13 mouse cellular contexts compared by ENCODE assay signal in the genomic region with DNA sequence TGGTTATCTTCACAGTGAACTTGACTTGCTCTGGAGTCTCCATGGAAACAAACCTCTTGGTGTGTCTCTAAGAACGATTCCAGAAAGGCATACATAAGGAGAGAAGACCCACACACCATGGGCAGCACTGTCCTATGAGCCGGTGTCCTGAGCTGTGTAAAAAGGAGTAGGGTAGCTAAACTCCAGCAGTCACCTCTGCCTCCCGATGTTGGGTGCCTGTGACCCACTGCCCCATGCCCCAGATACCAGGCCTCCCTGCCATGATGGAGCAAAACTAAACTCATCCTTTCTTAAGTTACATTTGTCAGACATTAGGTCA.
DNase-seq lines count a peak whose midpoint lies in the region; ATAC-seq and TF ChIP-seq lines count a peak whose summit lies in the region.
"Had no signal": no experiment of that assay in that cellular context is flagged by ENCODE, and none has a peak within 500 bp of the region (broad histone marks: within the 10 kb centered on the region; RNA-seq: fewer than 3 reads in every experiment).

No protein-coding gene starts in this region.

- H3K4me2 ChIP-seq in forebrain, embryonic 11.5 days (ENCODE audit: low read depth, low read length, severe bottlenecking): no peak overlapping the region
- H3K4me2 ChIP-seq in forebrain, embryonic 12.5 days: no peak overlapping the region
- H3K4me2 ChIP-seq in hindbrain, embryonic 15.5 days: 0 out of 2 replicates have a peak overlapping the region, but pooled peaks have one; percentile 19
- no peak overlapping the region for H3K4me2 ChIP-seq in midbrain, postnatal 0 days (ENCODE audit: low read depth, low read length, poor library complexity, severe bottlenecking)
- no peak overlapping the region for H3K4me2 ChIP-seq in heart, embryonic 11.5 days
- H3K4me2 ChIP-seq: kidney, embryonic 15.5 days had no signal

- peaks cover 43% of the 10 kb centered on the region for H3K4me1 ChIP-seq in forebrain, embryonic 10.5 days
- peaks cover 2% of the 10 kb centered on the region; the same call in 1 of the 2 replicates for H3K4me1 ChIP-seq in forebrain, embryonic 11.5 days (replicated peaks; ENCODE audit: control insufficient read depth, insufficient read depth, low read length)
- H3K4me1 ChIP-seq in forebrain, embryonic 12.5 days: peaks cover 24% of the 10 kb centered on the region
- H3K4me1 ChIP-seq in hindbrain, embryonic 15.5 days (replicated peaks): peaks cover 30% of the 10 kb centered on the region
- no peaks in the 10 kb centered on the region; the same call in 1 of the 2 replicates for H3K4me1 ChIP-seq in midbrain, postnatal 0 days (ENCODE audit: insufficient read depth, low read length)
- H3K4me1 ChIP-seq in heart, embryonic 11.5 days (ENCODE audit: control insufficient read depth, insufficient read depth, low read length): no peaks in the 10 kb centered on the region

- H3K27me3 ChIP-seq in forebrain, embryonic 10.5 days (ENCODE audit: poor library complexity, severe bottlenecking): no peaks in the 10 kb centered on the region
- no peaks in the 10 kb centered on the region for H3K27me3 ChIP-seq in forebrain, embryonic 11.5 days (ENCODE audit: control insufficient read depth, insufficient read depth, low read length)
- no peaks in the 10 kb centered on the region for H3K27me3 ChIP-seq in forebrain, embryonic 12.5 days
- no peaks in the 10 kb centered on the region for H3K27me3 ChIP-seq in hindbrain, embryonic 15.5 days
- no peaks in the 10 kb centered on the region for H3K27me3 ChIP-seq in midbrain, postnatal 0 days (ENCODE audit: insufficient read depth, low read length)
- no peaks in the 10 kb centered on the region for H3K27me3 ChIP-seq in heart, embryonic 11.5 days (ENCODE audit: control insufficient read depth, insufficient read depth, low read length)
- H3K27me3 ChIP-seq: kidney, embryonic 15.5 days had no signal

- no peak for DNase-seq in forebrain, embryonic 10.5 days (ENCODE audit: extremely low spot score, low spot score)
- DNase-seq in forebrain, embryonic 11.5 days (ENCODE audit: low spot score): no peak
- DNase-seq in midbrain, postnatal 0 days (ENCODE audit: low spot score): no peak
- no peak for DNase-seq in layer of hippocampus, postnatal 14 days (ENCODE audit: low spot score in 2 of 2)
- DNase-seq: adrenal gland, postnatal 14 days; heart, adult 11 months; lung, adult 18-20 months; thymus, postnatal 4 days had no signal

- no peak overlapping the region for H3K9ac ChIP-seq in forebrain, embryonic 11.5 days (ENCODE audit: low read length)
- H3K9ac ChIP-seq in forebrain, embryonic 12.5 days: no peak overlapping the region
- no peak overlapping the region for H3K9ac ChIP-seq in hindbrain, embryonic 15.5 days
- no peak overlapping the region for H3K9ac ChIP-seq in midbrain, postnatal 0 days (replicated peaks; ENCODE audit: low read length, poor library complexity, severe bottlenecking)
- H3K9ac ChIP-seq in heart, embryonic 11.5 days (ENCODE audit: low read depth, low read length): no peak overlapping the region
- H3K9ac ChIP-seq: kidney, embryonic 15.5 days had no signal

- no peak for TF ChIP-seq CTCF in midbrain, postnatal 0 days (IDR thresholded peaks at IDR 0.05)

- no peak for ATAC-seq in forebrain, embryonic 11.5 days (replicated peaks; ENCODE audit: low FRiP score)
- peak; percentile 19; the same call in 1 of the 2 replicates for ATAC-seq in forebrain, embryonic 12.5 days (ENCODE audit: low FRiP score)
- peak; percentile 13; the same call in 1 of the 2 replicates for ATAC-seq in hindbrain, embryonic 15.5 days (ENCODE audit: low FRiP score, low read depth)
- peak; percentile 31; the same call in 1 of the 2 replicates for ATAC-seq in midbrain, postnatal 0 days (ENCODE audit: low FRiP score)
- no peak for ATAC-seq in heart, embryonic 11.5 days (replicated peaks; ENCODE audit: insufficient number of reproducible peaks, low FRiP score, low TSS enrichment)
- no peak for ATAC-seq in CD4-positive, CD25-positive, alpha-beta regulatory T cell, adult 4 months

- WGBS in forebrain, embryonic 10.5 days: 81% methylated on average over 3 of the region's 3 CpGs
- WGBS in forebrain, embryonic 11.5 days: 69% methylated on average over 3 of the region's 3 CpGs
- WGBS in forebrain, embryonic 12.5 days: 61% methylated on average over 3 of the region's 3 CpGs
- 60% methylated on average over 3 of the region's 3 CpGs for WGBS in hindbrain, embryonic 15.5 days
- WGBS in midbrain, postnatal 0 days: 41% methylated on average over 3 of the region's 3 CpGs
- 72% methylated on average over 3 of the region's 3 CpGs for whole genome bisulfite sequencing in heart, embryonic 11.5 days (ENCODE audit: insufficient replicate concordance)

- H3K4me3 ChIP-seq in forebrain, embryonic 10.5 days: no peak overlapping the region
- H3K4me3 ChIP-seq in forebrain, embryonic 11.5 days (ENCODE audit: low read depth, low read length): no peak overlapping the region
- H3K4me3 ChIP-seq in forebrain, embryonic 12.5 days (replicated peaks): no peak overlapping the region
- H3K4me3 ChIP-seq in hindbrain, embryonic 15.5 days: no peak overlapping the region
- H3K4me3 ChIP-seq in midbrain, postnatal 0 days (ENCODE audit: low read depth, low read length): no peak overlapping the region
- no peak overlapping the region for H3K4me3 ChIP-seq in heart, embryonic 11.5 days (ENCODE audit: low read depth, low read length)
- H3K4me3 ChIP-seq: kidney, embryonic 15.5 days had no signal

- H3K27ac ChIP-seq in forebrain, embryonic 10.5 days: peak overlapping the region; percentile 70; the same call in 1 of the 2 replicates
- no peak overlapping the region; the same call in 1 of the 2 replicates for H3K27ac ChIP-seq in forebrain, embryonic 11.5 days (ENCODE audit: low read depth, low read length)
- H3K27ac ChIP-seq in forebrain, embryonic 12.5 days: peak overlapping the region; percentile 81
- peak overlapping the region; percentile 83 for H3K27ac ChIP-seq in hindbrain, embryonic 15.5 days (replicated peaks)
- 0 out of 2 replicates have a peak overlapping the region, but pooled peaks have one; percentile 62 for H3K27ac ChIP-seq in midbrain, postnatal 0 days (ENCODE audit: low read depth, low read length)
- no peak overlapping the region for H3K27ac ChIP-seq in heart, embryonic 11.5 days (ENCODE audit: low read depth, low read length)
- H3K27ac ChIP-seq: kidney, embryonic 15.5 days had no signal

- no peaks in the 10 kb centered on the region for H3K9me3 ChIP-seq in forebrain, embryonic 10.5 days
- no peaks in the 10 kb centered on the region for H3K9me3 ChIP-seq in forebrain, embryonic 11.5 days (ENCODE audit: control insufficient read depth, low read length)
- no peaks in the 10 kb centered on the region for H3K9me3 ChIP-seq in forebrain, embryonic 12.5 days
- no peaks in the 10 kb centered on the region for H3K9me3 ChIP-seq in hindbrain, embryonic 15.5 days
- H3K9me3 ChIP-seq in midbrain, postnatal 0 days (ENCODE audit: low read length): no peaks in the 10 kb centered on the region
- no peaks in the 10 kb centered on the region for H3K9me3 ChIP-seq in heart, embryonic 11.5 days (replicated peaks; ENCODE audit: control insufficient read depth, low read length)
- H3K9me3 ChIP-seq: kidney, embryonic 15.5 days had no signal

- H3K36me3 ChIP-seq in forebrain, embryonic 10.5 days (replicated peaks): no peaks in the 10 kb centered on the region; the same call in 1 of the 2 replicates
- no peaks in the 10 kb centered on the region for H3K36me3 ChIP-seq in forebrain, embryonic 11.5 days (ENCODE audit: control insufficient read depth, insufficient read depth, low read length)
- H3K36me3 ChIP-seq in forebrain, embryonic 12.5 days (replicated peaks): no peaks in the 10 kb centered on the region
- no peaks in the 10 kb centered on the region for H3K36me3 ChIP-seq in hindbrain, embryonic 15.5 days
- H3K36me3 ChIP-seq in midbrain, postnatal 0 days (ENCODE audit: insufficient read depth, low read length): no peaks in the 10 kb centered on the region
- H3K36me3 ChIP-seq in heart, embryonic 11.5 days (ENCODE audit: control insufficient read depth, insufficient read depth, low read length): no peaks in the 10 kb centered on the region
- H3K36me3 ChIP-seq: kidney, embryonic 15.5 days had no signal

Comparison
In these comparisons a context has a peak if more than half of its experiments do, and no peak if none do; other contexts are left out.
1. H3K27ac ChIP-seq: peak in forebrain, embryonic 10.5 days (single experiment), forebrain, embryonic 12.5 days (single experiment), hindbrain, embryonic 15.5 days (single experiment) and midbrain, postnatal 0 days (single experiment); none in forebrain, embryonic 11.5 days (single experiment) and heart, embryonic 11.5 days (single experiment).
2. ATAC-seq: peak in forebrain, embryonic 12.5 days (single experiment), hindbrain, embryonic 15.5 days (single experiment) and midbrain, postnatal 0 days (single experiment); none in forebrain, embryonic 11.5 days (single experiment), heart, embryonic 11.5 days (single experiment) and CD4-positive, CD25-positive, alpha-beta regulatory T cell, adult 4 months (single experiment).